Mouse (Mus musculus) liver, embryonic 13.5 days (tissue): ENCODE results near the gene Strc. TPM values are rescaled to one million over a fixed set of nuclear protein-coding genes. Genes with fewer than 3 reads are reported as not detected.
"Not testable (repeated sequence)": the region's sequence is repeated elsewhere in the genome, so short reads cannot be mapped to it uniquely, and the experiment has no call there.

Experiments used
- ATAC-seq: fragments of 200-750 bp; cut with Nextera tagmentation; 2 replicates; pipeline ENCODE4 v1.8.0; 2017; ENCODE audit warnings: low read depth, mild to moderate bottlenecking, moderate number of reproducible peaks, moderate library complexity
- DNase-seq: peaks from one replicate; pipeline ENCODE4 v3.0.0; 2022
- H3K27ac ChIP-seq: fragments of 300-500 bp; sonication (generic); 2 replicates; pipeline ENCODE4 v1.5.1; 2015; ENCODE audit warnings: moderate library complexity, mild to moderate bottlenecking, inconsistent platforms
- H3K27me3 ChIP-seq: fragments of 300-500 bp; sonication (generic); 2 replicates; pipeline ENCODE4 v1.6.1; 2015; ENCODE audit warnings: mild to moderate bottlenecking, inconsistent platforms
- H3K36me3 ChIP-seq: fragments of 300-500 bp; sonication (generic); 2 replicates; pipeline ENCODE4 v1.6.1; 2015; ENCODE audit warnings: mild to moderate bottlenecking, inconsistent platforms
- H3K4me1 ChIP-seq: fragments of 300-500 bp; sonication (generic); replicated peaks from 2 replicates; pipeline ENCODE4 v1.6.1; 2015; ENCODE audit warnings: inconsistent platforms
- H3K4me2 ChIP-seq: fragments of 300-500 bp; sonication (generic); 2 replicates; pipeline ENCODE4 v1.6.1; 2015; ENCODE audit warnings: inconsistent platforms, mild to moderate bottlenecking, moderate library complexity
- H3K4me3 ChIP-seq: fragments of 300-500 bp; sonication (generic); replicated peaks from 2 replicates; pipeline ENCODE4 v1.5.1; 2015; ENCODE audit warnings: mild to moderate bottlenecking, inconsistent platforms
- H3K9ac ChIP-seq: fragments of 300-500 bp; sonication (generic); 2 replicates; pipeline ENCODE4 v1.6.1; 2015; ENCODE audit warnings: mild to moderate bottlenecking, inconsistent platforms
- H3K9me3 ChIP-seq: fragments of 300-500 bp; sonication (generic); replicated peaks from 2 replicates; pipeline ENCODE4 v1.6.1; 2016; ENCODE audit warnings: inconsistent platforms
- WGBS: fragments of 180-500 bp; shearing (Covaris S2); methylation state at CpG from one replicate; pipeline ENCODE4 v1.1.7; 2015; ENCODE audit not compliant: insufficient replicate concordance; 5-methylcytosine and 5-hydroxymethylcytosine counted together
- polyA plus RNA-seq: library from polyadenylated mRNA; unstranded; fragments of >200 nt; fragmentation: Nextera tagmentation; extraction: Ambion mirVana; gene quantifications from 2 replicates; pipeline ENCODE4 v1.2.1, GENCODE M21; 2015

The Strc gene
- not detected in 2 replicates for polyA plus RNA-seq

DNA sequence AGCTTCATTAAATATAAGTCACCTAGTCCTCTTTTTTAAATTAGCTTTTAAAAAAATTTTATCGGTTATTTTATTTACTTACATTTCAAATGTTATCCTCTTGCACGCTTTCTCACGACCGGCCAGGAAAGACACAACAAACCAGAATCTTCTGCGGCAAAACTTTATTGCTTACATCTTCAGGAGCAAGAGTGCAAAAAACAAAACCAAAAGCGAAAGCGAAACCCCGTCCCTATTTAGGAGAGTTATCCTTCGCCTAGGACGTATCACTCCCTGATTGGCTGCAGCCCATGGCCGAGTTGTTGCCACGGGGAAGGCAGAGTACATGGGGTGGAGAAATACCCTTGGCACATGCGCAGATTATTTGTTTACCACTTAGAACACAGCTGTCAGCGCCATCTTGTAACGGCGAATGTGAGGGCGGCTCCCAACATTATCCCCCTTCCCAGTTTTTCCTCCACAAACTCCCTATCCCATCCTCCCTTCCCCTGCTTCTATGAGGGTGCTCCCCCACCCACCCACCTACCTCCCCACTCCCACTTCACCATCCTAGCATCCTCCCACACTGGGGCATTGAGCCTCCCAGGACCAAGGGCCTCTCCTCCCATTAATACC lies at the start of gene Strc:
Strc (minus strand) TSS at position 208 of the 615 bp plus-strand sequence.
- H3K27me3 ChIP-seq, DNase-seq, H3K4me2 ChIP-seq, H3K36me3 ChIP-seq, H3K4me1 ChIP-seq, H3K4me3 ChIP-seq, H3K9ac ChIP-seq, H3K27ac ChIP-seq, H3K9me3 ChIP-seq, ATAC-seq: not testable (repeated sequence)
- WGBS, result 85% methylated on average over 17 of the region's 17 CpGs

DNA sequence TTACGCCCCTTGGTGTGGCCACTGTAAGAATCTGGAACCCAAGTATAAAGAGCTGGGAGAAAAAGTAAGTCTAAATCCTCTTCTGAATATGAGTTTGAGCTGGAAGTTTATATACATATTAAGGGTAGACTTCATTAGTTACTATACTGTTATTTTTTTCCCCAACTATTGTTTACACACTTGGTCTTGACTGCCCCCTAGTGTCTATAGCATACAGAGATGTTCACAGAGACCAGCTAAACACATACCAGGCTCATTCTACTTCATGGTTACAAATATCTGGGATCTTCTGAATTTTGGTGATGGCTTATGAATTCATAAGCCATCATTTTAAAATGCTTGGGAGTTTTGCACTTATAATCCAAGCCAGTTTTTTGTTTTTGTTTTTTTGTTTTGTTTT lies 47.9 kb upstream of the Strc start:
- no peak for ATAC-seq
- 90% methylated on average over 1 of the region's 1 CpGs for WGBS
- Histone ChIP-seq H3K27me3 (no peaks in the 10 kb centered on the region), H3K36me3 (peaks cover 84% of the 10 kb centered on the region), H3K27ac (no peak overlapping the region), H3K9me3 (no peaks in the 10 kb centered on the region), H3K9ac (no peak overlapping the region), H3K4me3 (no peak overlapping the region), H3K4me1 (no peaks in the 10 kb centered on the region), H3K4me2 (no peak overlapping the region)
- no peak for DNase-seq

DNA sequence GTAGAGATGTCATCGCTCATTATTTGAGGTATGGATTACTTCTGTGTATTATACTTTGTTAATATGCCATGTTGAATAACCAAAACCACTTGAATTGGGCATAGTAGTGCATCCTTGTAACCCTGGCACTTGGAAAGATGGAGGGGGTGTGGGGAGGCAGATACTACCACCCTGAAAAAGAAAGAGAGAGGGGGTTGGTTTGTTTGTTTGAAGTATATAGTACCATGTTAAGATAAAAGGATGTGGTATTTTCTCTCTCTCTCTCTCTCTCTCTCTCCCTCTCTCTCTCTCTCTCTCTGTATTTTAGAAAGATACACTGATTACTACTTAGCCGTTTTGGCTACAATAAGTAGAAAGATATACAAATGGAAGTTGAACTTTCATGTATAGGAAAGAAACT lies 38.9 kb upstream of the Strc start:
- no peak overlapping the region for H3K4me3 ChIP-seq
- H3K4me1 ChIP-seq, result no peaks in the 10 kb centered on the region
- DNase-seq (no peak), ATAC-seq (no peak)
- no peak overlapping the region for H3K27ac ChIP-seq
- H3K36me3 ChIP-seq, result peaks cover 91% of the 10 kb centered on the region
- WGBS, result 85% methylated on average over 2 of the region's 2 CpGs
- no peak overlapping the region for H3K4me2 ChIP-seq
- H3K27me3 ChIP-seq, result no peaks in the 10 kb centered on the region
- no peaks in the 10 kb centered on the region for H3K9me3 ChIP-seq
- H3K9ac ChIP-seq, result no peak overlapping the region

DNA sequence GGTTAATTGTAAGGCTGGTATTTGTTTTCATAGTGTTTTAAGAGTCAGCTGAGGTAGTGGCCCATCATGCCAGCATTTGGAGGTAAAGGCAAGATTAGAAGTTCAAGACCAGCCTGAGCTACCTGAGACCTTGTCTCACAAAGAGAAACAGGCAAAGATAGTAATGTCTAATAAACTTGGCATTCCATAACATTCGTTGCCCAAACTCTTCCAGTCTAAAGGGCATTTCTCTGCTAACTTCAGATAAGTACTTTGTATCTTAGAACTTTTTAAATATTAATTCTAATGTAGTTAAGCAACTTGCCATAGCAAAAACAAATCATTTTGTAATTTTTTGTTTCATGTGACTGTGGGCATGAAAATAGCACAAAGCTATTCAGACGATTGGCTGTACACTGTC lies 36.2 kb upstream of the Strc start:
- DNase-seq (no peak), ATAC-seq (no peak)
- no peak overlapping the region for H3K4me3 ChIP-seq
- H3K36me3 ChIP-seq, result peaks cover 83% of the 10 kb centered on the region
- no peaks in the 10 kb centered on the region for H3K9me3 ChIP-seq
- H3K9ac ChIP-seq, result no peak overlapping the region
- H3K27me3 ChIP-seq, result no peaks in the 10 kb centered on the region
- 77% methylated on average over 2 of the region's 2 CpGs for WGBS
- H3K4me1 ChIP-seq, result peaks cover 9% of the 10 kb centered on the region; the same call in 1 of the 2 replicates
- H3K27ac ChIP-seq, result no peak overlapping the region
- H3K4me2 ChIP-seq, result no peak overlapping the region

DNA sequence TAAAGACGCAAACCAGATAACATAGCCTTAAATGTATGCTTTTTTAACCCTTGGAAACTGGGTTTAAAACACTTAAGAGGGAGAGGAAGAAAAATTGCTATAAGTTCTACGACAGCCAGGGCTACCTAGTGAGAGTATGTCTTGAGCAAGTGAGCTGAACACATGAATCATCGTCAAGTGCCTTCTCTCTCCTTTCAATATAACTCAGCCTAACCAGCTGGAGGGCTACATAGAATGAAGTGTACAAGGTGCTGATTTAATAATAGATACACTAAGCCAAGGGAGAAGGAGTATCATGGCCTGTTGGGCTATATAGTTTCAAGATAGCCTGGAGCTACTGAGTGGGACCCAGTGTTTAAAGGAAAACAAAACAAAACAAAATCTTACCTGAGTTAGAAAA lies 31.5 kb upstream of the Strc start:
- DNase-seq (no peak), ATAC-seq (no peak)
- Histone ChIP-seq H3K9ac (no peak overlapping the region), H3K4me2 (no peak overlapping the region), H3K9me3 (no peaks in the 10 kb centered on the region), H3K4me3 (no peak overlapping the region), H3K4me1 (peaks cover 46% of the 10 kb centered on the region), H3K27ac (no peak overlapping the region), H3K27me3 (no peaks in the 10 kb centered on the region), H3K36me3 (peaks cover 59% of the 10 kb centered on the region)
- whole genome bisulfite sequencing, result 90% methylated on average over 3 of the region's 3 CpGs

DNA sequence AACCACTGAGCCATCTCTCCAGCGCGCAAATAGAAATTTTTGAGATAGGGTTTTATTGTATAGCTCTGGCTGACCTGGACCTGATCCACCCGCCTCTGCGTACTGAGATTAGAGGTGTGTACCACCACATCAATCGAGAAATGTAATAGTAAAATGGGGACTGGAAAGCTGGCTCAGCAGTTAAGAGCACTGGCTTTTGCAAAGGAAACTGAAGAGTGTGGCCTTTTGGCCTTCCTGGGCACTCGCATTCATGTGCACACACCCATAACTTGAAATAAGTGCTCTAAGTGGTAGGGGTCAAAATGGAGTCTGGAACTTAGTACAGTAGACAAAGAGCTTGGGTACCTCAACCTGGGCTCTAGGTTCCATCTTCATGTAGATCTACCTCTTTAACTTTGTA lies 29.4 kb upstream of the Strc start:
- Histone ChIP-seq H3K36me3 (peaks cover 39% of the 10 kb centered on the region), H3K27me3 (no peaks in the 10 kb centered on the region), H3K4me2 (peak overlapping the region; percentile 88), H3K4me3 (peak overlapping the region; percentile 98; the same call in 1 of the 2 replicates), H3K9ac (0 out of 2 replicates have a peak overlapping the region, but pooled peaks have one; percentile 11), H3K27ac (no peak overlapping the region), H3K4me1 (peaks cover 59% of the 10 kb centered on the region), H3K9me3 (no peaks in the 10 kb centered on the region)
- ATAC-seq, result no peak
- DNase-seq, result no peak
- 84% methylated on average over 6 of the region's 6 CpGs for WGBS

DNA sequence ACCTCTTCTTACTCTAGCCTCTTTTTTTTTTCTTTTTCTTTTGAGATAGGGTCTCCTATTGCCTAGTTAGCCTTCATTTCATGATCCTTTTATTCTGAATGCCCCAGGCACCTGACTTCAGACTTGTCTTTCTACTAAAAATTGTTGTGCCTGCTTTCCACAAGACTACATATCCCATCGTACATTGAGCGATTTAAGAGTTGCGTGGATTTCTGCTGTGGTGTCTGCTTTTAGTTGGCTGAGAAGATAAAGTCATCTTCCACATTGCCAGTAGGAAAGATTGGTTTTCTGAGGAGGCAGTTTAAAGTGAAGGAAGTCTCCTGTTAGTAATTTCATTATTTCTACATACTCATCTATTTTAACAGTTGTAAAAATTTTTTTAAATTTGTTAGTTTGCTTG lies 28.6 kb upstream of the Strc start:
- WGBS, result 63% methylated on average over 3 of the region's 3 CpGs
- Histone ChIP-seq H3K4me1 (peaks cover 59% of the 10 kb centered on the region), H3K27me3 (no peaks in the 10 kb centered on the region), H3K9ac (peak overlapping the region; percentile 99), H3K36me3 (peaks cover 36% of the 10 kb centered on the region), H3K9me3 (no peaks in the 10 kb centered on the region), H3K27ac (0 out of 2 replicates have a peak overlapping the region, but pooled peaks have one; percentile 10), H3K4me3 (peak overlapping the region; percentile 98), H3K4me2 (peak overlapping the region; percentile 88)
- no peak for ATAC-seq
- no peak for DNase-seq

DNA sequence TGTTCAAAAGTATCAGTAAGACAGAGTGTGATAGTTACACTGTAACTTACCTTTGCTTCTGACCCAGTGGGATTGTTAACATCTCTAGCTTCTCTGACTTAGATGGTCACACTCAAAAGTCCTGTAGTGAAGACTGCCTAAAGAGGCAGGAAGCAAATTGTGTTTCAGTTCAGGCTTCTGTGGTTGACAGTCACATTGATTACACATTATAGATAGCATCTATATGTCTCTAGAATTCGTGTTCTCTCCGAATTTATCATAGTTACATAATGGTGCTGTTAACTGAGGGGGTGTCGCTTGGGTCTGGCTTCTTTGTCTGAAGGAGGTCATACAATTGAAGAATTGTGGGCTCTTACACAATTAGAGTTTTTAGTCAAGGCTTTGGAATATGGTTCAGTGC lies 28.1 kb upstream of the Strc start:
- DNase-seq (no peak), ATAC-seq (no peak)
- WGBS, result 26% methylated on average over 3 of the region's 3 CpGs
- H3K9me3 ChIP-seq, result no peaks in the 10 kb centered on the region
- H3K4me1 ChIP-seq, result peaks cover 59% of the 10 kb centered on the region
- 0 out of 2 replicates have a peak overlapping the region, but pooled peaks have one; percentile 95 for H3K27ac ChIP-seq
- peak overlapping the region; percentile 88 for H3K4me2 ChIP-seq
- peak overlapping the region; percentile 98 for H3K4me3 ChIP-seq
- H3K36me3 ChIP-seq, result peaks cover 34% of the 10 kb centered on the region
- H3K27me3 ChIP-seq, result no peaks in the 10 kb centered on the region
- H3K9ac ChIP-seq, result peak overlapping the region; percentile 99

DNA sequence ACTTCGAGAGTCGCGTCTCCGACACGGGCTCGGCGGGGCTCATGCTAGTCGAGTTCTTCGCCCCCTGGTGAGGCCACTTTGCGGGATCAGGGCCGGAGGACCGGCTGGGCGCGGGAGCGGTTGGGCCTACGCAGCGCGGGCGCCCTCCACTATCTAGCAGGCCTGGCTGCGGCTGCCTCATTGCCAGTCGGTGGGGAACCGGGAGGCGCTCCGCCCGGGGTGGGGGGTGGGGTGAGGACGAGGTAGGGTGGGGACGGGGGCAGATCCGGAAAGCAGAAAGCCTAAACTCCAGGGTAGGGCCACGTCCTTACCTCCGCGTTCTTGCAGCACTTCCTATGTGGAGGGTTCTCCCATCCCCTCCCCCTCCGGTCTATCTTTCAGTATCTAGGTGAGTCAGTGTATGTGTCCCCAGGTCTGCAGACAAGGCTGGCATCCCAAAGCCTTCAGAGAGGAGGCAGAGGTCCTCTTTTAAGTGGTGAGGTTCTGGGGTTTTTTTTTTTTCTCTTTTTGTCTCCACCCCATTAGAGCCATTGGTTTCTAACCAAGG lies 27.2 kb upstream of the Strc start:
- Histone ChIP-seq H3K36me3 (peaks cover 30% of the 10 kb centered on the region), H3K4me1 (peaks cover 59% of the 10 kb centered on the region), H3K27me3 (no peaks in the 10 kb centered on the region), H3K9ac (peak overlapping the region; percentile 99), H3K4me2 (peak overlapping the region; percentile 88), H3K9me3 (no peaks in the 10 kb centered on the region), H3K4me3 (peak overlapping the region; percentile 98), H3K27ac (peak overlapping the region; percentile 95)
- DNase-seq, result peak; percentile 40
- peak; percentile 70 for ATAC-seq
- 0% methylated on average over 32 of the region's 32 CpGs for WGBS

DNA sequence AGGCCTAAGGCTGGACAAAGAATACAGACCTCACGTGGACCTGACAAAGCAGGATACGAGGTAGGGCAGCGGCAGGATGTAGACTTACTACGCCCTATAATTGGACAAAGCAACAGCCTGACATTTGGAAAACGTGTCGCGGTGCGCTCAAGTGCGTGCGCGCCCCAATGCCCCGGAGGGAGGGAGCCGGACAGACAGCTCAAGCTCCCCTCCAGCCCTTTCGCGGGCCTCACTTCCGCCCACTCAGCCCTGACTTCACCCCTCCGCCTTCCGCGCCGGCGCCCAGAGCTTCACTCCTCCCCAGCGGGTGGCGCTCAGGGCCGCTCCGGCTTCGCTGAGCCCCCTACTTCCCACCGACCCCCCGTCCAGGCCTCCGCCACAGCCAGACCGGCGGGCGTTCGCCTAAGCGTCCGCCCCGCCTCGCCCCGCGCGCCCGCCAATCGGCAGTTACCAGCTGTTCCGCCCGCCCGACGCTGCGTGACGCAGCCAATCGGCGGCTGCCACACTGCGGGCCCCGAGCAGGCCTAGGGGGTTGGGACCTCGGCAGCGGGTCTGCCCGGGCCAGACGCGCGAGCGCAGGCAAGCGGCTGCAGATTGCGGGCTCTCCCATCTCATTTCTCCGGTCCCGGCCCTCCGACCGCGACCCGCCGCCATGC lies 26.5 kb upstream of the Strc start, which contains the start of the genes Pdia3 and Catsper2:
Pdia3 (plus strand) TSS at position 389 of the 656 bp plus-strand sequence.
Catsper2 (minus strand) TSS at position 406 of the 656 bp plus-strand sequence.
- peak within 1 kb of the TSS; percentile 99 for H3K9ac ChIP-seq
- under 1% methylated on average over 68 of the region's 68 CpGs for WGBS
- H3K27ac ChIP-seq, result peak within 1 kb of the TSS; percentile 95
- no peaks in the 10 kb centered on the region for H3K9me3 ChIP-seq
- peak; percentile 94 for DNase-seq
- peak within 1 kb of the TSS; percentile 98 for H3K4me3 ChIP-seq
- H3K36me3 ChIP-seq, result peaks cover 24% of the 10 kb centered on the region
- peaks cover 52% of the 10 kb centered on the region for H3K4me1 ChIP-seq
- ATAC-seq, result peak; percentile 97
- peak within 1 kb of the TSS; percentile 88 for H3K4me2 ChIP-seq
- H3K27me3 ChIP-seq, result no peaks in the 10 kb centered on the region

DNA sequence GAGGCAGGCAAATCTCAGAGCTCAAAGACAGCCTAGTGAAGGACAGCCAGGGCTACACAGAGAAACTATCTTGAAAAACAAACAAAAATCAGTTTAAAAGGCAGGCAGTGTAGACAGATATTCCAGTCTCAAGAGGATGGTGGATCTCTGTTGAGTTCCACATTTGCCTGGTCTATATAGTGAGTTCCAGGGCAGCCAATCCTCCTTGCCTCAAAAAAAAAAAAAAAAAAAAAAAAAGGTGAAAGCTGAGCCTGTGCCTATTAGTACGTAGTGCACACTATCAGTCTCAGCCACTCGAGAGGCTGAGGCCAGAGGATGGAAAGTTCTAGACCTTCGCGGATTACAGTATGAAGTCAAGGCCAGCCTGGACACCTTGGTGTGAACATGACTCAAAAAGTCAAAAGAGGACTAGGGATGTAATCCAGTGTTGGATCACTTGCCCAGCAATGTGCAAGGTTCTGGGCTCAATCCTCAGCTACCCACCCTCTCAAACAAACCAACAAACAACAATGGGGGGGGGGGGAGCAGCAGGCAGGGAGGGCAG lies 25.9 kb upstream of the Strc start:
- no peaks in the 10 kb centered on the region for H3K27me3 ChIP-seq
- H3K4me2 ChIP-seq, result peak overlapping the region; percentile 88
- peak overlapping the region; percentile 98 for H3K4me3 ChIP-seq
- H3K4me1 ChIP-seq, result peaks cover 49% of the 10 kb centered on the region
- DNase-seq, result peak; percentile 42
- H3K9ac ChIP-seq, result peak overlapping the region; percentile 99
- whole genome bisulfite sequencing, result 2% methylated on average over 4 of the region's 4 CpGs
- peak; percentile 11; the same call in 1 of the 2 replicates for ATAC-seq
- no peaks in the 10 kb centered on the region for H3K9me3 ChIP-seq
- H3K36me3 ChIP-seq, result peaks cover 18% of the 10 kb centered on the region
- peak overlapping the region; percentile 95 for H3K27ac ChIP-seq
